Mouse (Mus musculus) liver, adult 2 months (tissue): ENCODE data around the gene Olfr666. TPM values are rescaled to one million over a fixed set of nuclear protein-coding genes. Genes with fewer than 3 reads are reported as not detected.
A peak's percentile ranks its signal among the peaks of the same experiment; 100 is the strongest.
"Not testable (repeated sequence)": the region's sequence is repeated elsewhere in the genome, so short reads cannot be mapped to it uniquely, and the experiment has no call there.

Source experiments
- DNase-seq: peaks from one replicate; pipeline ENCODE4 v3.0.0-alpha.2; 2011; ENCODE audit warnings: low read depth, low spot score; ENCODE audit errors: extremely low read depth
- H3K27ac ChIP-seq: fragments of 200-500 bp; replicated peaks from 2 replicates; pipeline ENCODE4 v1.5.1; 2012; ENCODE audit warnings: low read depth, mild to moderate bottlenecking, control low read depth, inconsistent platforms, low read length; ENCODE audit not compliant: insufficient read depth
- H3K27me3 ChIP-seq: fragments of 200-500 bp; 2 replicates; pipeline ENCODE4 v1.6.1; 2012; ENCODE audit warnings: mild to moderate bottlenecking, moderate library complexity, low read length, inconsistent platforms; ENCODE audit not compliant: control insufficient read depth, insufficient read depth
- H3K36me3 ChIP-seq: fragments of 200-500 bp; 2 replicates; pipeline ENCODE4 v1.6.1; 2012; ENCODE audit warnings: low read length, inconsistent platforms; ENCODE audit not compliant: control insufficient read depth, insufficient read depth
- H3K4me1 ChIP-seq: fragments of 200-500 bp; 2 replicates; pipeline ENCODE4 v1.6.1; 2011; ENCODE audit warnings: low read length; ENCODE audit not compliant: control insufficient read depth, insufficient read depth
- H3K4me3 ChIP-seq: fragments of 200-500 bp; 2 replicates; pipeline ENCODE4 v1.5.1; 2011; ENCODE audit warnings: low read depth, mild to moderate bottlenecking, control low read depth, low read length, moderate library complexity; ENCODE audit not compliant: insufficient read depth
- H3K79me2 ChIP-seq: fragments of 200-500 bp; 2 replicates; pipeline ENCODE4 v1.6.1; 2012; ENCODE audit warnings: inconsistent platforms, mild to moderate bottlenecking, low read length, moderate library complexity; ENCODE audit not compliant: control insufficient read depth, insufficient read depth
- H3K9ac ChIP-seq: fragments of 200-500 bp; 2 replicates; pipeline ENCODE4 v1.6.1; 2012; ENCODE audit warnings: low read depth, mild to moderate bottlenecking, control low read depth, inconsistent platforms, low read length
- CTCF ChIP-seq: fragments of 200-500 bp; IDR thresholded peaks from 2 replicates; pipeline ENCODE4 v1.5.1; 2011; ENCODE audit warnings: low read depth, low read length, control low read depth
- POLR2A ChIP-seq: fragments of 200-500 bp; IDR thresholded peaks from 2 replicates; pipeline ENCODE4 v1.6.1; 2011; ENCODE audit warnings: low read length, control low read depth; ENCODE audit not compliant: insufficient read depth; ENCODE audit errors: extremely low read depth
- WGBS: fragments of 180-500 bp; shearing (Covaris S2); methylation state at CpG from one replicate; pipeline ENCODE4 v1.1.7; 2018; 5-methylcytosine and 5-hydroxymethylcytosine counted together
- polyA plus RNA-seq: library from polyadenylated mRNA; depleted of rRNA; stranded (reverse); fragments of >200 nt; gene quantifications from 2 replicates; pipeline ENCODE4 v1.2.3, GENCODE M21; 2012; rRNA removed
- total RNA-seq: library from RNA; depleted of rRNA; stranded (reverse); fragments of >200 nt; gene quantifications from 2 replicates; pipeline ENCODE4 v1.2.3, GENCODE M21; 2014; rRNA removed

Olfr666 gene
- total and polyA plus RNA-seq, 2 experiments = not detected

GRCm38 (mm10) chr7:104857683-104858082 lies 38.1 kb downstream of the Olfr666 start:
- TF ChIP-seq POLR2A = no peak
- TF ChIP-seq CTCF = no peak
- DNase-seq = no peak
- Histone ChIP-seq H3K79me2 (no peaks in the 10 kb centered on the region), H3K27me3 (no peaks in the 10 kb centered on the region), H3K36me3 (no peaks in the 10 kb centered on the region), H3K27ac (no peak overlapping the region), H3K4me3 (no peak overlapping the region), H3K9ac (no peak overlapping the region), H3K4me1 (no peaks in the 10 kb centered on the region)
- 36% methylated on average over 1 of the region's 1 CpGs for WGBS

GRCm38 (mm10) chr7:104856709-104857108 lies 39.0 kb downstream of the Olfr666 start, which contains the start of gene Usp17la:
TSS of gene Usp17la (plus strand) at chr7:104857009.
- H3K4me1 ChIP-seq, H3K79me2 ChIP-seq, H3K4me3 ChIP-seq, H3K27me3 ChIP-seq, H3K27ac ChIP-seq, DNase-seq, H3K36me3 ChIP-seq, H3K9ac ChIP-seq: not testable (repeated sequence)
- 79% methylated on average over 2 of the region's 2 CpGs for WGBS

GRCm38 (mm10) chr7:104855248-104855750 lies 40.5 kb downstream of the Olfr666 start:
- no peak overlapping the region for H3K9ac ChIP-seq
- no peaks in the 10 kb centered on the region for H3K27me3 ChIP-seq
- no peak overlapping the region for H3K4me3 ChIP-seq
- WGBS = 78% methylated on average over 3 of the region's 3 CpGs
- no peaks in the 10 kb centered on the region for H3K79me2 ChIP-seq
- no peak overlapping the region for H3K27ac ChIP-seq
- peak; percentile 3 for DNase-seq
- no peaks in the 10 kb centered on the region for H3K4me1 ChIP-seq
- H3K36me3 ChIP-seq = no peaks in the 10 kb centered on the region
- TF ChIP-seq POLR2A (no peak), CTCF (no peak)

GRCm38 (mm10) chr7:104851546-104851945 lies 44.2 kb downstream of the Olfr666 start:
- not testable (repeated sequence) for H3K36me3 ChIP-seq, H3K9ac ChIP-seq, H3K27me3 ChIP-seq, H3K4me1 ChIP-seq, H3K27ac ChIP-seq, H3K79me2 ChIP-seq, DNase-seq, H3K4me3 ChIP-seq
- 86% methylated on average over 2 of the region's 2 CpGs for WGBS

- 73% methylated on average over 1 of the region's 1 CpGs for WGBS
- H3K27ac ChIP-seq = no peak overlapping the region
- H3K4me1 ChIP-seq = no peaks in the 10 kb centered on the region
- DNase-seq = no peak
- no peak overlapping the region for H3K9ac ChIP-seq
- no peaks in the 10 kb centered on the region for H3K79me2 ChIP-seq
- H3K27me3 ChIP-seq = no peaks in the 10 kb centered on the region
- TF ChIP-seq POLR2A (no peak), CTCF (no peak)
- no peaks in the 10 kb centered on the region for H3K36me3 ChIP-seq
- H3K4me3 ChIP-seq = no peak overlapping the region
Measured at GRCm38 (mm10) chr7:104843731-104844287, 51.9 kb downstream of the Olfr666 start.

GRCm38 (mm10) chr7:104842503-104842902 lies 53.2 kb downstream of the Olfr666 start, which contains the start of gene Usp17lb:
TSS of gene Usp17lb (minus strand) at chr7:104842603.
- Histone ChIP-seq H3K36me3 (no peaks in the 10 kb centered on the region), H3K27ac (no peak within 1 kb of the TSS), H3K27me3 (no peaks in the 10 kb centered on the region), H3K9ac (no peak within 1 kb of the TSS), H3K4me1 (no peaks in the 10 kb centered on the region), H3K79me2 (no peaks in the 10 kb centered on the region), H3K4me3 (no peak within 1 kb of the TSS)
- WGBS = 66% methylated on average over 1 of the region's 1 CpGs
- TF ChIP-seq POLR2A (no peak), CTCF (no peak)
- no peak for DNase-seq

Other genes starting within 250 kb of the Olfr666 start
- gene Olfr658, start 248.6 kb downstream of the Olfr666 start, total RNA-seq = not detected in 2 replicates
- gene Olfr658, start 248.6 kb downstream of the Olfr666 start, polyA plus RNA-seq = not detected in 2 replicates
- not detected in 2 replicates for gene Olfr659, start 229.2 kb downstream of the Olfr666 start, total RNA-seq
- gene Olfr659, start 229.2 kb downstream of the Olfr666 start, polyA plus RNA-seq = not detected in 2 replicates
- gene Olfr661, start 209.5 kb downstream of the Olfr666 start, total RNA-seq = not detected in 2 replicates
- gene Olfr661, start 209.5 kb downstream of the Olfr666 start, polyA plus RNA-seq = not detected in 2 replicates
- gene Usp17le, start 118.5 kb downstream of the Olfr666 start, total RNA-seq = not detected in 2 replicates
- not detected in 2 replicates for gene Usp17le, start 118.5 kb downstream of the Olfr666 start, polyA plus RNA-seq
- not detected in 2 replicates for gene Usp17lb, start 53.3 kb downstream of the Olfr666 start, total RNA-seq
- not detected in 2 replicates for gene Usp17lb, start 53.3 kb downstream of the Olfr666 start, polyA plus RNA-seq
- gene Usp17la, start 38.9 kb downstream of the Olfr666 start, total RNA-seq = not detected in 2 replicates
- gene Usp17la, start 38.9 kb downstream of the Olfr666 start, polyA plus RNA-seq = not detected in 2 replicates
- gene Olfr665, start 17.9 kb downstream of the Olfr666 start, total RNA-seq = not detected in 2 replicates
- gene Olfr665, start 17.9 kb downstream of the Olfr666 start, polyA plus RNA-seq = not detected in 2 replicates
- gene Olfr667, start 25.5 kb upstream of the Olfr666 start, total RNA-seq = not detected in 2 replicates
- not detected in 2 replicates for gene Olfr667, start 25.5 kb upstream of the Olfr666 start, polyA plus RNA-seq
- gene Olfr668, start 32.1 kb upstream of the Olfr666 start, total RNA-seq = not detected in 2 replicates
- not detected in 2 replicates for gene Olfr668, start 32.1 kb upstream of the Olfr666 start, polyA plus RNA-seq
- not detected in 2 replicates for gene Olfr669, start 38.3 kb upstream of the Olfr666 start, total RNA-seq
- not detected in 2 replicates for gene Olfr669, start 38.3 kb upstream of the Olfr666 start, polyA plus RNA-seq
- gene Olfr670, start 66.7 kb upstream of the Olfr666 start, total RNA-seq = not detected in 2 replicates
- gene Olfr670, start 66.7 kb upstream of the Olfr666 start, polyA plus RNA-seq = not detected in 2 replicates
- gene Olfr671, start 83.2 kb upstream of the Olfr666 start, total RNA-seq = not detected in 2 replicates
- gene Olfr671, start 83.2 kb upstream of the Olfr666 start, polyA plus RNA-seq = not detected in 2 replicates
- gene Olfr672, start 106.1 kb upstream of the Olfr666 start, total RNA-seq = not detected in 2 replicates
- not detected in 2 replicates for gene Olfr672, start 106.1 kb upstream of the Olfr666 start, polyA plus RNA-seq
- not detected in 2 replicates for gene Olfr675, start 132.5 kb upstream of the Olfr666 start, total RNA-seq
- not detected in 2 replicates for gene Olfr675, start 132.5 kb upstream of the Olfr666 start, polyA plus RNA-seq
- not detected in 2 replicates for gene Olfr676, start 136.7 kb upstream of the Olfr666 start, total RNA-seq
- not detected in 2 replicates for gene Olfr676, start 136.7 kb upstream of the Olfr666 start, polyA plus RNA-seq
- not detected in 2 replicates for gene Olfr677, start 155.4 kb upstream of the Olfr666 start, total RNA-seq
- not detected in 2 replicates for gene Olfr677, start 155.4 kb upstream of the Olfr666 start, polyA plus RNA-seq
- gene Olfr678, start 168.5 kb upstream of the Olfr666 start, total RNA-seq = not detected in 2 replicates
- gene Olfr678, start 168.5 kb upstream of the Olfr666 start, polyA plus RNA-seq = not detected in 2 replicates
- not detected in 2 replicates for gene Olfr679, start 185.3 kb upstream of the Olfr666 start, total RNA-seq
- not detected in 2 replicates for gene Olfr679, start 185.3 kb upstream of the Olfr666 start, polyA plus RNA-seq
- gene Olfr680-ps1, start 196.9 kb upstream of the Olfr666 start, total RNA-seq = not detected in 2 replicates
- gene Olfr680-ps1, start 196.9 kb upstream of the Olfr666 start, polyA plus RNA-seq = not detected in 2 replicates
- not detected in 2 replicates for gene Olfr681, start 220.9 kb upstream of the Olfr666 start, total RNA-seq
- gene Olfr681, start 220.9 kb upstream of the Olfr666 start, polyA plus RNA-seq = not detected in 2 replicates